Mouse (Mus musculus): ENCODE data around the gene Mylk4. TPM values are rescaled to one million over a fixed set of nuclear protein-coding genes. Genes with fewer than 3 reads are reported as not detected.

Mylk4 gene
- polyA plus RNA-seq, 1 experiment from 2014 or later, result 2.3 TPM

DNA sequence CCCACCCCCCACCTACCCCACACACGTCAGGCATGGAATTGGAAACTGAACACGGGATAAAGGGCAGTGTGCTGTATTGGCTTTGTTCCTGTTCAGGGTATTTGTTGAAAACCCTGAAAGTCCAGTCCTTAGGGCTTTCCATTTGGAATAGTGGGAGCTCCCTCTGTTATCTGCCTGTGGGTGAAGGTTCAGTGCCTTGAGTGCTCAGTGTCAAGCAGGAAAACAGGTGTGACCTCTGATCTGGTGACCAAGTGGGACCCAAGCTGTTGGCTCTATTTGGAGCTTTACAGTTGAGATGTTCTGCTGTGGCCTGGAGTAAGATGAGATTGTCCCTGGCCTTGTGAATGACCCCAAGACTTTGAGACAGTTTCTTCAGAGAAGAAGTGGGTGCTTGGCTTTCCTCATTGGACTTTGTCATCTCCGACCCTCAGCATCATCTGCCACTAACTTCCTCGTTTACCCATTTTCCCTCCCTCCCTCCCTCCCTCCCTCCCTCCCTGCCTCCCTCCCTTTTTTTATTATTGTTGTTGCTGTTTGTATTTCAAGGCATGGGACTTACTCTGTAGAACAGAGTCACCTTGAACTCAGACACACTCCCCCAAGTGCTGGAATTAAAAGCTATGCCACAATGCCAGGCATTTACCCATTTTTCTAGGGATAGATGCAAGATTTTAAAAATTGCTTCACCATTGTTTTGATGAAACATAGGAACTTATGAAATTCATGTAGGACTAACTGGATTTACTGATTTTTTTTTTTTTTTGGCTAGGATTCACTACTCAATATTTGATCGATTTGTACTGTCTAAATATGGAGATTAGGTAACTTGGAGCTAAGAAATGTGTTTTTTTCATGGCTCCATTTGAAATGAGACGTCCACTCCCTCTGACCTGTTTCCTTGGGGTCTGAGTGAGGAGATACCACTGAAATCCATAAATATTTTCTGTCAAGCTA is 40.9 kb upstream of the Mylk4 start:
- Histone ChIP-seq H3K4me2 (ENCODE audit: low read depth) (no peak overlapping the region), H3K27me3 (ENCODE audit: control insufficient read depth, insufficient read depth, low read length) (no peaks in the 10 kb centered on the region), H3K4me3 (ENCODE audit: low read depth, low read length) (no peak overlapping the region), H3K9me3 (ENCODE audit: control insufficient read depth, low read length) (no peaks in the 10 kb centered on the region), H3K9ac (ENCODE audit: low read length) (no peak overlapping the region), H3K36me3 (ENCODE audit: control insufficient read depth, insufficient read depth, low read length) (peaks cover 5% of the 10 kb centered on the region; the same call in 1 of the 2 replicates), H3K27ac (ENCODE audit: low read depth, low read length) (no peak overlapping the region), H3K4me1 (ENCODE audit: control insufficient read depth, insufficient read depth, low read length) (no peaks in the 10 kb centered on the region)
- ATAC-seq (ENCODE audit: insufficient read depth, low FRiP score, low TSS enrichment) (no peak), DNase-seq (ENCODE audit: low spot score) (no peak)
- WGBS, result 79% methylated on average over 6 of the region's 6 CpGs

- WGBS, result 89% methylated on average over 6 of the region's 6 CpGs
- H3K27ac ChIP-seq (ENCODE audit: low read depth, low read length), result no peak overlapping the region
- H3K4me3 ChIP-seq (ENCODE audit: low read depth, low read length), result no peak overlapping the region
- no peak for ATAC-seq (ENCODE audit: insufficient read depth, low FRiP score, low TSS enrichment)
- H3K9me3 ChIP-seq (ENCODE audit: control insufficient read depth, low read length), result no peaks in the 10 kb centered on the region
- no peak for DNase-seq (ENCODE audit: low spot score)
- H3K9ac ChIP-seq (ENCODE audit: low read length), result no peak overlapping the region
- no peak overlapping the region for H3K4me2 ChIP-seq (ENCODE audit: low read depth)
- no peaks in the 10 kb centered on the region for H3K4me1 ChIP-seq (ENCODE audit: control insufficient read depth, insufficient read depth, low read length)
- H3K27me3 ChIP-seq (ENCODE audit: control insufficient read depth, insufficient read depth, low read length), result no peaks in the 10 kb centered on the region
- peaks cover 5% of the 10 kb centered on the region for H3K36me3 ChIP-seq (ENCODE audit: control insufficient read depth, insufficient read depth, low read length)
Observed at GRCm38 (mm10) chr13:32823126-32823525, 39.4 kb upstream of the Mylk4 start.

DNA sequence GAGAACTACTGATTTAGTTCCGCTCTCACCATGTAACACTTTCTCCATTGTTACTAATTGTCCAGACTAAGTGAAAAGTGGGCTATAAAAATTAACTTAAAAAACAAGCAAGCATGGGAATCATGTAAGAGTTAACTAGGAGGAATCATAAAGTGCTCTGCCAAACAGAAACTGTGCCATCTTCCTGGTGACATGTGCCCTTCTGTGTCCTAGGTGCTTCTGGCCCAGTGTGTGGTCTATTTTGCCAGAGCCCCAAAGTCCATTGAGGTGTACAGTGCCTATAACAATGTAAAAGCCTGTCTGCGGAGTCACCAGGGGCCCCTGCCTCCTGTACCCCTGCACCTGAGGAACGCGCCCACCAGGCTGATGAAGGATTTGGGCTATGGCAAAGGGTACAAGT is 37.9 kb upstream of the Mylk4 start:
- Histone ChIP-seq H3K4me2 (ENCODE audit: low read depth) (no peak overlapping the region), H3K36me3 (ENCODE audit: control insufficient read depth, insufficient read depth, low read length) (peaks cover 6% of the 10 kb centered on the region), H3K4me3 (ENCODE audit: low read depth, low read length) (no peak overlapping the region), H3K9ac (ENCODE audit: low read length) (no peak overlapping the region), H3K4me1 (ENCODE audit: control insufficient read depth, insufficient read depth, low read length) (no peaks in the 10 kb centered on the region), H3K27ac (ENCODE audit: low read depth, low read length) (no peak overlapping the region), H3K27me3 (ENCODE audit: control insufficient read depth, insufficient read depth, low read length) (no peaks in the 10 kb centered on the region), H3K9me3 (ENCODE audit: control insufficient read depth, low read length) (no peaks in the 10 kb centered on the region)
- 96% methylated on average over 4 of the region's 4 CpGs for WGBS
- ATAC-seq (ENCODE audit: insufficient read depth, low FRiP score, low TSS enrichment) (no peak), DNase-seq (ENCODE audit: low spot score) (no peak)

DNA sequence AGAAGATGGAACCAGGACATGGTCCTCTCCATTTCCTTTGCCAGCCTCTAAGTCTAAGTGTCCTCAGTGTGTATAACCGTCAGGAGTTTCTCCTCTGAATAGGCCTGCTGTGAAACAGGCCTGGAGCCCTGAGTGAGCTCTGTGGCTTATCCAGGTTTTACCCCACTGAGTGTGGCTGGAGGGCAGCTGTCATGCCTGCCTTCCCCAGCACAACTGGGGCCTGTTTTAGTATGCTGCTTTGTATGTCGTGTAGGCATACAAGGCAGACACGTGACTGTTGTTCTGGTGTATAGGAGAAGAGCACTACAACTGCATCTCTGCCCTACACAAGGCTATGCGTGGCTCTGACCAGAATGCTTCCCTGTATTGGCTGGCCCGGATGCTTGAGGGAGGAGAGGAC is 36.2 kb upstream of the Mylk4 start:
- Histone ChIP-seq H3K4me3 (ENCODE audit: low read depth, low read length) (no peak overlapping the region), H3K4me2 (ENCODE audit: low read depth) (no peak overlapping the region), H3K36me3 (ENCODE audit: control insufficient read depth, insufficient read depth, low read length) (peaks cover 6% of the 10 kb centered on the region), H3K9ac (ENCODE audit: low read length) (no peak overlapping the region), H3K9me3 (ENCODE audit: control insufficient read depth, low read length) (no peaks in the 10 kb centered on the region), H3K27ac (ENCODE audit: low read depth, low read length) (no peak overlapping the region), H3K4me1 (ENCODE audit: control insufficient read depth, insufficient read depth, low read length) (no peaks in the 10 kb centered on the region), H3K27me3 (ENCODE audit: control insufficient read depth, insufficient read depth, low read length) (no peaks in the 10 kb centered on the region)
- WGBS, result 94% methylated on average over 5 of the region's 5 CpGs
- ATAC-seq (ENCODE audit: insufficient read depth, low FRiP score, low TSS enrichment) (no peak), DNase-seq (ENCODE audit: low spot score) (no peak)

DNA sequence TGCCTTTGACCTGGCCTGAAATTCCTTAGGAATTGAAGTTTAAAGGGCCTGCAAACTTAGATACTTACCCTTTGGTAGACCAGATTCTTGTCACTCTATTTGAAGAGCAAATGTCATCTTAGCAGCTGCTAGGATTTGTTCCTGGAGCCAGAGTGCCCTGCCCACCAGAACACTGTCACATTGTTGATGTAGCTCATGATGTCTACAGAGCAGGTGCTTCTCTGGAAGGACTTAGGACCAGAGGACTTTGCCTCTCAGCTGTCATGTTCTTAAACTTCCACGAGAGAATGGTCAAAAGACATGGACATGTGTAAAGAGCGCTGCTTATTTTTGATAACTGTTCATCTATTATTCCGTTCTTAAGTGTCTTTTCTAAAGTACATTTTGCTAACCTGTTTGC is 35.5 kb upstream of the Mylk4 start:
- Histone ChIP-seq H3K27me3 (ENCODE audit: control insufficient read depth, insufficient read depth, low read length) (no peaks in the 10 kb centered on the region), H3K4me1 (ENCODE audit: control insufficient read depth, insufficient read depth, low read length) (no peaks in the 10 kb centered on the region), H3K9ac (ENCODE audit: low read length) (no peak overlapping the region), H3K4me3 (ENCODE audit: low read depth, low read length) (no peak overlapping the region), H3K36me3 (ENCODE audit: control insufficient read depth, insufficient read depth, low read length) (peaks cover 6% of the 10 kb centered on the region), H3K9me3 (ENCODE audit: control insufficient read depth, low read length) (no peaks in the 10 kb centered on the region), H3K27ac (ENCODE audit: low read depth, low read length) (no peak overlapping the region), H3K4me2 (ENCODE audit: low read depth) (no peak overlapping the region)
- ATAC-seq (ENCODE audit: insufficient read depth, low FRiP score, low TSS enrichment) (no peak), DNase-seq (ENCODE audit: low spot score) (no peak)
- WGBS, result 95% methylated on average over 3 of the region's 3 CpGs

DNA sequence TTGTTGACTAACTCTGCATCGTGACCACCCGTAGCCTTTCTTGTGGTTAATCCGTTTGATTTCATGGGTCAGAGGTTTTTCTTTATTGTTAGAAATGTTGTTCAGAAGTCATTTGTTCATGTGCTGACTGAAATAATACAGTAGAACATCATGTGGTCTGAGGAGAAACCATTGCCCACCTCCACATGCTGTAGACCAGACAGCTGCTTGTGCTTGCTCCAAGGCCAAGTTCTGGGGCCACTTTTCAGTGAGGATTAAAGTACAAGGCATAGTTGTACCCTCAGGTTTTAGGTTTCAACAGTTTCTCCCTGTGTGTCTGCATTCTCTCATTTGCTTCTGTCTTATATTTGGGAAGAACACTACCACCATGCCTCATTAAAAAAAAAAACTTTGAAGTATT is 23.9 kb upstream of the Mylk4 start:
- 79% methylated on average over 3 of the region's 3 CpGs for WGBS
- Histone ChIP-seq H3K4me1 (ENCODE audit: control insufficient read depth, insufficient read depth, low read length) (no peaks in the 10 kb centered on the region), H3K9me3 (ENCODE audit: control insufficient read depth, low read length) (no peaks in the 10 kb centered on the region), H3K36me3 (ENCODE audit: control insufficient read depth, insufficient read depth, low read length) (peaks cover 2% of the 10 kb centered on the region; the same call in 1 of the 2 replicates), H3K9ac (ENCODE audit: low read length) (no peak overlapping the region), H3K27me3 (ENCODE audit: control insufficient read depth, insufficient read depth, low read length) (no peaks in the 10 kb centered on the region), H3K4me2 (ENCODE audit: low read depth) (no peak overlapping the region), H3K27ac (ENCODE audit: low read depth, low read length) (no peak overlapping the region), H3K4me3 (ENCODE audit: low read depth, low read length) (no peak overlapping the region)
- ATAC-seq (ENCODE audit: insufficient read depth, low FRiP score, low TSS enrichment), result no peak
- DNase-seq (ENCODE audit: low spot score), result no peak

DNA sequence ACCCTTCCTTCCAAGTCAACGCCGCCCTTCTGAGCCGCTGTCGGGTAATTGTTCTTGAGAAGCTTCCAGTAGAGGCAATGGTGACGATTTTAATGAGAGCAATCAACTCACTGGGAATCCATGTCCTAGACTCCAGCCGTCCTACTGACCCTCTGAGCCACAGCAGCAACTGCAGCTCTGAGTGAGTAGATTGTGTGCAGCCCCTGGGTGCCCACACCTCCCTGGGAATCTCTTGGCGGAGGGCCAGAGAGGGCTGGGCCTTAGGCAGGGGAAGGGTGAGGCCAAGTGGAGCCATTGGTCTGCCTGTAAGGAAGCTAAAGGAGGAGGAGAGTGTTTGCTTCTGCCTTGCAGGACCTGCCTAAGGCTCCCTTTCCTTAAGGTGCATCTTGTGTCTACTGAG is 23.1 kb upstream of the Mylk4 start:
- no peak overlapping the region for H3K27ac ChIP-seq (ENCODE audit: low read depth, low read length)

DNA sequence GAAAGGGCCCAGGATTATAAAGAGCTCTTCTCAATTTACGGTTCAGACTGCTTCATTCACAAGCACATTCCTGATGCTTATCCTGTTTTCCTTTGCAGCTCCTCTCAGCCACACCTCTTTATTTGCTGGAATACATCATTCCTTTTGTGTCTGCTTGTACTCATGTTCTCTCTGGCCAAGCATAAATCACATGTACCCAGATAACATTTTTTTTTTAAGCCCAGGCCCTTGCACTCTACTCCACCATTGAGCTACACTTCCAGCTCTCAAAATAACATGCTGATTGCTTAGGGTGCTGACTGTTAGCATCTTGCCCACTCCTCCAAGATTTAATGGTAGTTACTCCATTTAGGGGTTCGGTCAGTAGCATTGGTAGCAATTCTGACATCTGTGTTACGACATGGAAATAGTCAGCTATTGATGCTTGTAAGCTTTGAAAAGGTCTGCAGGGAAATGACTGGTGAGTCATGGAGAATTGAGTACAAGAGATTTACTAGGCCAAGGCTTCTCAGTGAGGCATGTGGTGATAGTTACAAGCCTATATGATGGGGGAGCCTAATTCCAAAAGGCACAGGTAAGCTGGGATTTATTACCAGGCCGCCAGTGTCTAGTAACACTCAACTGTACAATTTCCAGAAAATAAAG is 20.1 kb upstream of the Mylk4 start:
- H3K36me3 ChIP-seq (ENCODE audit: control insufficient read depth, insufficient read depth, low read length), result peaks cover 2% of the 10 kb centered on the region; the same call in 1 of the 2 replicates
- H3K9me3 ChIP-seq (ENCODE audit: control insufficient read depth, low read length), result no peaks in the 10 kb centered on the region
- no peaks in the 10 kb centered on the region for H3K27me3 ChIP-seq (ENCODE audit: control insufficient read depth, insufficient read depth, low read length)
- H3K4me2 ChIP-seq (ENCODE audit: low read depth), result peak overlapping the region; percentile 80
- DNase-seq (ENCODE audit: low spot score) (no peak), ATAC-seq (ENCODE audit: insufficient read depth, low FRiP score, low TSS enrichment) (no peak)
- no peaks in the 10 kb centered on the region for H3K4me1 ChIP-seq (ENCODE audit: control insufficient read depth, insufficient read depth, low read length)
- WGBS, result 64% methylated on average over 4 of the region's 4 CpGs
- no peak overlapping the region for H3K9ac ChIP-seq (ENCODE audit: low read length)
- H3K4me3 ChIP-seq (ENCODE audit: low read depth, low read length), result no peak overlapping the region
- no peak overlapping the region for H3K27ac ChIP-seq (ENCODE audit: low read depth, low read length)

More for the DNA sequence above, 23.1 kb upstream of the Mylk4 start:
- DNase-seq (ENCODE audit: low spot score) (no peak), ATAC-seq (ENCODE audit: insufficient read depth, low FRiP score, low TSS enrichment) (no peak)
- WGBS, result 81% methylated on average over 7 of the region's 7 CpGs
- H3K4me3 ChIP-seq (ENCODE audit: low read depth, low read length), result no peak overlapping the region
- H3K9me3 ChIP-seq (ENCODE audit: control insufficient read depth, low read length), result no peaks in the 10 kb centered on the region
- H3K4me2 ChIP-seq (ENCODE audit: low read depth), result no peak overlapping the region
- H3K4me1 ChIP-seq (ENCODE audit: control insufficient read depth, insufficient read depth, low read length), result no peaks in the 10 kb centered on the region
- H3K9ac ChIP-seq (ENCODE audit: low read length), result no peak overlapping the region
- H3K27me3 ChIP-seq (ENCODE audit: control insufficient read depth, insufficient read depth, low read length), result no peaks in the 10 kb centered on the region
- H3K36me3 ChIP-seq (ENCODE audit: control insufficient read depth, insufficient read depth, low read length), result peaks cover 2% of the 10 kb centered on the region; the same call in 1 of the 2 replicates

All from neural tube, embryonic 11.5 days (tissue).